Mouse (Mus musculus) gastrocnemius, adult 2 months (tissue): ENCODE results near the gene Armc12. TPM values are rescaled to one million over a fixed set of nuclear protein-coding genes. Genes with fewer than 3 reads are reported as not detected.
A peak's percentile ranks its signal among the peaks of the same experiment; 100 is the strongest.
"Not testable (repeated sequence)": the region's sequence is repeated elsewhere in the genome, so short reads cannot be mapped to it uniquely, and the experiment has no call there.

Experiments
- DNase-seq: peaks from one replicate; pipeline ENCODE4 v3.0.0; 2022
- H3K27ac ChIP-seq: fragments of 200-600 bp; 2 replicates; pipeline ENCODE4 v1.8.1; 2022; ENCODE audit warnings: mild to moderate bottlenecking
- H3K4me3 ChIP-seq: fragments of 200-600 bp; 2 replicates; pipeline ENCODE4 v1.8.1; 2022; ENCODE audit warnings: mild to moderate bottlenecking, moderate library complexity
- CTCF ChIP-seq: fragments of 200-600 bp; IDR thresholded peaks from 2 replicates; pipeline ENCODE4 v1.8.1; 2022; ENCODE audit warnings: antibody characterized with exemption, mild to moderate bottlenecking, moderate library complexity
- intact Hi-C: fragments of 180-260 bp; cut with DNase I; formaldehyde crosslinking; loops from one replicate; pipeline ENCODE4 v1.15.1; 2025
- total RNA-seq, 2 experiments: library from RNA; stranded (reverse); gene quantifications; 2 replicates each; pipeline ENCODE4 v1.2.3; 2021

The Armc12 gene
- total RNA-seq, 2 experiments from 2014 or later: not detected

DNA sequence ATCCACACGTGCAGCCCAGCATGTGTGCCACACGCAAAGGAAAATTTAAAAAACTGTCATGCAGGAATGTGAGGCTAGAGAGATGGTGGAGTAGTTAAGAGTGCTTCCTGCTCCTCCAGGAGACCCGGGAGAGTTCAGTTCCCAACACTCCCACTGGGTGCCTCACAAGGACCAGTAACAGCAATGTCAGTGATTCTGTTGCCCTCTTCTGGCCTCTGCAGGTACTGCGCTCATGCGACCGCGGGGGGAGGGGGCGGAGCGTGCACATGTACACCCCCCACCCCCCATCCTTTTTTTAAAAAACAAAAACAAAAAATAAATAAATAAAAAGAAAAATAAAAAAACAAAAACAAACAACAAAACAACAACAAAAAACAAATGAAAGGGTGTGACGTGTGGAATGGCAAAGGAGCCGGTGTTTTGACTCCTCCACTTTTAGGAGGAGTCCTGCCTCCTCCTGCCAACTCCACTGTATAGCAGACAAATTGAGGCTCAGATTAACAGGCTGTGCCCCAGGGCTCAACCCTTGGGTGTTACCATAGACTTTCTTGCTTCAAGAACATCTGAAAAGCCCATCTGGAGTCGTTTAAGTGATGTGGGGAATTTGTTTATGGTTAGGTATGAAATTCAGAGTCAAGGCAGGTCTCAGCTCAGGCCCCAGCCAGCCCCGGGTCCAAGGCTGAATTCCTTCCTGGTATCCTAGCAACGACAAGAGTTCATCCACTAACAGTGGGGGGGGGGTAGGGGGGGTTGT, 22.6 kb downstream of the Armc12 start:
- H3K27ac ChIP-seq: no peak overlapping the region
- H3K4me3 ChIP-seq: no peak overlapping the region
- intact Hi-C loops: loop anchor here (10.0 kb wide), 1 partner anchor 348 kb away; the partner anchor contains the start of gene Def6
- DNase-seq: peak; percentile 70
- TF ChIP-seq CTCF: peak; percentile 94

- not testable (repeated sequence) for H3K4me3 ChIP-seq, H3K27ac ChIP-seq, DNase-seq
- intact Hi-C loops: loop anchor here (10.0 kb wide), 1 partner anchor 349 kb away; the partner anchor contains the start of gene Def6
These were observed 23.4 kb downstream of the Armc12 start for GRCm38 (mm10) chr17:28554021-28554420.

- Histone ChIP-seq H3K27ac (no peak overlapping the region), H3K4me3 (no peak overlapping the region)
- intact Hi-C loops: loop anchor here (10.0 kb wide), 1 partner anchor 352 kb away; the partner anchor contains the start of gene Def6
- no peak for TF ChIP-seq CTCF
- no peak for DNase-seq
These were observed 26.2 kb downstream of the Armc12 start for GRCm38 (mm10) chr17:28556635-28557396.

DNA sequence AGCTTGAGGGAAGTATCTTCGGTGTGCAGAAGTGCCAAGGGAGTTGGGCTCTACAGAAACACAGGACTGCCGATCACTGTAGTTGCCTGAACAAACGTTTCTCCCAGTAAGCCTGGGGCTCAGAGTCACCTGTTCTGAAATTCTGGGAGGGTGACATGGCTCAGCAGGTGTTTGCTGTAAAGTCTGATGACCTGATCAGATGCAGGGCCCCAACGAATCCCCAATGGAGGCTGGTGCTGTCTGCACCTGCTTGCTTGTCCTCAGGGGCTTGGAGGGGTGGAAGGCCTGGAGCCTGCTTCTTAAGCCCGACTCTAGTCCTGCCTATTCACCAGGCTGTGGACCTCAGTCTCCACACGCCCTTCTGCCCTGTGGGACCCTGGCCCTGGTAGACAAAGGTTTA, 27.2 kb downstream of the Armc12 start:
- Histone ChIP-seq H3K27ac (no peak overlapping the region), H3K4me3 (no peak overlapping the region)
- DNase-seq: no peak
- no peak for TF ChIP-seq CTCF
- intact Hi-C loops: loop anchor here (10.0 kb wide), 1 partner anchor 353 kb away; the partner anchor contains the start of gene Def6

GRCm38 (mm10) chr17:28560598-28560997, 30.0 kb downstream of the Armc12 start, which contains the start of gene Clps:
TSS of gene Clps (minus strand) at chr17:28560766.
- intact Hi-C loops: no loop called here
- no peak for TF ChIP-seq CTCF
- no peak for DNase-seq
- H3K4me3 ChIP-seq: no peak within 1 kb of the TSS
- H3K27ac ChIP-seq: no peak within 1 kb of the TSS

DNA sequence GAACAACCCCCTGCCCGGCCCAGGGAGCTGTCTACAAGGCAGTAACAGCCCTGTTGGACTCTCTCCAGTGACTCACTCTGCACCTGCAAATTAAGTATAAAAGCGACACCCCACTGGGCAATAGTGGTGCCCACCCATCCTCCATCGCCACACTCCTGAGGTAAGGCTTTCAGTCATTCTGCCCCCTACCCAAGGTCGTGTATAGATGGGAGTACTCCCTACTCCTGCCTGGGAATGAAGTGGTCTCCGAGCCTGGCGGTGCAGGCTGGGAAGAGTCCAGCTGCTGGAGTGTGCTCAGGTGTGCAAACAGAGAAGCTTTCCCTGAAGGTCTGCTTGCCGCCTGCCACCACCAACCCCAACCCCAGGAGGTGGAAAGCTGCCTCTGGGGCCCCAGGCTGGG, 31.0 kb downstream of the Armc12 start:
- intact Hi-C loops: no loop called here
- TF ChIP-seq CTCF: no peak
- H3K4me3 ChIP-seq: no peak overlapping the region
- no peak overlapping the region for H3K27ac ChIP-seq
- no peak for DNase-seq

- intact Hi-C loops: no loop called here
- H3K27ac ChIP-seq: no peak overlapping the region
- H3K4me3 ChIP-seq: no peak overlapping the region
- DNase-seq: no peak
- no peak for TF ChIP-seq CTCF
These were observed 34.6 kb downstream of the Armc12 start for GRCm38 (mm10) chr17:28565181-28565580.

GRCm38 (mm10) chr17:28567541-28567940, 36.9 kb downstream of the Armc12 start:
- H3K27ac ChIP-seq: no peak overlapping the region
- intact Hi-C loops: no loop called here
- TF ChIP-seq CTCF: no peak

GRCm38 (mm10) chr17:28571868-28572267, 41.3 kb downstream of the Armc12 start:
- TF ChIP-seq CTCF: no peak
- no peak for DNase-seq
- H3K27ac ChIP-seq: no peak overlapping the region
- intact Hi-C loops: no loop called here
- H3K4me3 ChIP-seq: no peak overlapping the region

More at GRCm38 (mm10) chr17:28567541-28567940, 36.9 kb downstream of the Armc12 start:
- DNase-seq: no peak
- no peak overlapping the region for H3K4me3 ChIP-seq

DNA sequence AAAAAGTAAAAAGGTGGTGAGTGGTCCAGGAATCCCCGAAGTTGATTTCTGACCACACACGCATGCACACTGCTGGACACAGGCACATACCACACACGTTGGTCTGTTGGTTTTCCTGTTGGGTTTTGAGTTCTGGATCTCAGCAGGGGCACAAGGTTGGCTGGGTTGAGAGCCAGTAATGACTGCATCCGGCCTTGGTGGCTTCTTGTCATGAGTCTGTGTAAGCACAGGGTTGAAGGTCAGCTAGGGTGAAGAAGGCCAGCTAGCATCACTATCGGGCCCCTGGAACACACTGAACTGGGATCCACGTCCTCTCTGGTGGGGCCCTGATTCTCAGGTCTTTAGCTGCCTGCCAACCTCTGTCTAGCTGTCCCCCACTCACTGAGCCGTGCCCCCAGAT, 41.9 kb downstream of the Armc12 start:
- Histone ChIP-seq H3K4me3 (no peak overlapping the region), H3K27ac (no peak overlapping the region)
- intact Hi-C loops: no loop called here
- TF ChIP-seq CTCF: no peak
- no peak for DNase-seq

GRCm38 (mm10) chr17:28572941-28573340, 42.3 kb downstream of the Armc12 start:
- Histone ChIP-seq H3K4me3 (no peak overlapping the region), H3K27ac (no peak overlapping the region)
- intact Hi-C loops: no loop called here
- no peak for TF ChIP-seq CTCF
- no peak for DNase-seq

- H3K4me3 ChIP-seq: 0 out of 2 replicates have a peak within 1 kb of the TSS, but pooled peaks have one; percentile 26
- DNase-seq: peak; percentile 38
- intact Hi-C loops: no loop called here
- H3K27ac ChIP-seq: no peak within 1 kb of the TSS
- TF ChIP-seq CTCF: no peak
These were observed 44.9 kb downstream of the Armc12 start, which contains the start of gene Lhfpl5 for GRCm38 (mm10) chr17:28575244-28576125. TSS of gene Lhfpl5 (plus strand) at chr17:28575641.
